Mouse (Mus musculus): Measurements from ENCODE around the gene Tpx2. TPM values are rescaled to one million over a fixed set of nuclear protein-coding genes. Genes with fewer than 3 reads are reported as not detected.

Gene Tpx2
- polyA plus RNA-seq, 1 experiment: 20.8 TPM

- DNase-seq (ENCODE audit: low read depth): peak; percentile 56
- TF ChIP-seq CTCF (IDR thresholded peaks at IDR 0.05; ENCODE audit: borderline replicate concordance, extremely low read depth, insufficient read depth, insufficient read length) (no peak), POLR2A (IDR thresholded peaks at IDR 0.05; ENCODE audit: borderline replicate concordance, extremely low read depth, insufficient read depth, insufficient read length, poor library complexity, severe bottlenecking) (no peak)
Measured at GRCm38 (mm10) chr2:152923621-152924020, 75.9 kb downstream of the Tpx2 start.

- no peak for DNase-seq (ENCODE audit: low read depth)
- TF ChIP-seq CTCF (IDR thresholded peaks at IDR 0.05; ENCODE audit: borderline replicate concordance, extremely low read depth, insufficient read depth, insufficient read length): no peak
- no peak for TF ChIP-seq POLR2A (IDR thresholded peaks at IDR 0.05; ENCODE audit: borderline replicate concordance, extremely low read depth, insufficient read depth, insufficient read length, poor library complexity, severe bottlenecking)
Measured at GRCm38 (mm10) chr2:152924128-152924527, 76.4 kb downstream of the Tpx2 start.

- no peak for DNase-seq (ENCODE audit: low read depth)
- TF ChIP-seq CTCF (IDR thresholded peaks at IDR 0.05; ENCODE audit: borderline replicate concordance, extremely low read depth, insufficient read depth, insufficient read length): no peak
- no peak for TF ChIP-seq POLR2A (IDR thresholded peaks at IDR 0.05; ENCODE audit: borderline replicate concordance, extremely low read depth, insufficient read depth, insufficient read length, poor library complexity, severe bottlenecking)
Measured at GRCm38 (mm10) chr2:152924543-152924942, 76.8 kb downstream of the Tpx2 start.

GRCm38 (mm10) chr2:152925189-152925872 is 77.6 kb downstream of the Tpx2 start:
- TF ChIP-seq POLR2A (IDR thresholded peaks at IDR 0.05; ENCODE audit: borderline replicate concordance, extremely low read depth, insufficient read depth, insufficient read length, poor library complexity, severe bottlenecking) (no peak), CTCF (IDR thresholded peaks at IDR 0.05; ENCODE audit: borderline replicate concordance, extremely low read depth, insufficient read depth, insufficient read length) (no peak)

GRCm38 (mm10) chr2:152926896-152927295 is 79.1 kb downstream of the Tpx2 start:
- DNase-seq (ENCODE audit: low read depth): no peak
- no peak for TF ChIP-seq POLR2A (IDR thresholded peaks at IDR 0.05; ENCODE audit: borderline replicate concordance, extremely low read depth, insufficient read depth, insufficient read length, poor library complexity, severe bottlenecking)
- no peak for TF ChIP-seq CTCF (IDR thresholded peaks at IDR 0.05; ENCODE audit: borderline replicate concordance, extremely low read depth, insufficient read depth, insufficient read length)

More at GRCm38 (mm10) chr2:152925189-152925872, 77.6 kb downstream of the Tpx2 start:
- no peak for DNase-seq (ENCODE audit: low read depth)

- TF ChIP-seq POLR2A (IDR thresholded peaks at IDR 0.05; ENCODE audit: borderline replicate concordance, extremely low read depth, insufficient read depth, insufficient read length, poor library complexity, severe bottlenecking): no peak
- TF ChIP-seq CTCF (IDR thresholded peaks at IDR 0.05; ENCODE audit: borderline replicate concordance, extremely low read depth, insufficient read depth, insufficient read length): no peak
- DNase-seq (ENCODE audit: low read depth): no peak
Measured at GRCm38 (mm10) chr2:152927371-152927770, 79.6 kb downstream of the Tpx2 start.

- DNase-seq (ENCODE audit: low read depth): no peak
- no peak for TF ChIP-seq POLR2A (IDR thresholded peaks at IDR 0.05; ENCODE audit: borderline replicate concordance, extremely low read depth, insufficient read depth, insufficient read length, poor library complexity, severe bottlenecking)
- TF ChIP-seq CTCF (IDR thresholded peaks at IDR 0.05; ENCODE audit: borderline replicate concordance, extremely low read depth, insufficient read depth, insufficient read length): no peak
Measured at GRCm38 (mm10) chr2:152928219-152928987, 80.6 kb downstream of the Tpx2 start.

GRCm38 (mm10) chr2:152928988-152929370 is 81.2 kb downstream of the Tpx2 start:
- TF ChIP-seq CTCF (IDR thresholded peaks at IDR 0.05; ENCODE audit: borderline replicate concordance, extremely low read depth, insufficient read depth, insufficient read length) (no peak), POLR2A (IDR thresholded peaks at IDR 0.05; ENCODE audit: borderline replicate concordance, extremely low read depth, insufficient read depth, insufficient read length, poor library complexity, severe bottlenecking) (no peak)
- no peak for DNase-seq (ENCODE audit: low read depth)

GRCm38 (mm10) chr2:152930276-152930675 is 82.5 kb downstream of the Tpx2 start:
- TF ChIP-seq POLR2A (IDR thresholded peaks at IDR 0.05; ENCODE audit: borderline replicate concordance, extremely low read depth, insufficient read depth, insufficient read length, poor library complexity, severe bottlenecking) (no peak), CTCF (IDR thresholded peaks at IDR 0.05; ENCODE audit: borderline replicate concordance, extremely low read depth, insufficient read depth, insufficient read length) (no peak)
- DNase-seq (ENCODE audit: low read depth): no peak

- DNase-seq (ENCODE audit: low read depth): no peak
- TF ChIP-seq POLR2A (IDR thresholded peaks at IDR 0.05; ENCODE audit: borderline replicate concordance, extremely low read depth, insufficient read depth, insufficient read length, poor library complexity, severe bottlenecking) (no peak), CTCF (IDR thresholded peaks at IDR 0.05; ENCODE audit: borderline replicate concordance, extremely low read depth, insufficient read depth, insufficient read length) (no peak)
Measured at GRCm38 (mm10) chr2:152931456-152932160, 83.8 kb downstream of the Tpx2 start.

- TF ChIP-seq POLR2A (IDR thresholded peaks at IDR 0.05; ENCODE audit: borderline replicate concordance, extremely low read depth, insufficient read depth, insufficient read length, poor library complexity, severe bottlenecking): no peak
- no peak for TF ChIP-seq CTCF (IDR thresholded peaks at IDR 0.05; ENCODE audit: borderline replicate concordance, extremely low read depth, insufficient read depth, insufficient read length)
- DNase-seq (ENCODE audit: low read depth): peak; percentile 30
Measured at GRCm38 (mm10) chr2:152933048-152933447, 85.3 kb downstream of the Tpx2 start, which contains the start of gene Foxs1. Gene Foxs1, minus strand, starts transcription at chr2:152933208.

Data from brain, embryonic 14.5 days (tissue).